Mouse (Mus musculus) frontal cortex, adult (tissue): ENCODE data around the gene Fcer1a.
"Not testable (repeated sequence)": the region's sequence is repeated elsewhere in the genome, so short reads cannot be mapped to it uniquely, and the experiment has no call there.

Experiments
- ATAC-seq: cut with Nextera tagmentation; 2 replicates; pipeline ENCODE4 v1.9.2; 2017; ENCODE audit warnings: mild to moderate bottlenecking, moderate library complexity, mixed read lengths; ENCODE audit not compliant: low TSS enrichment

Fcer1a gene

GRCm38 (mm10) chr1:173227081-173227480 is at the start of gene Fcer1a:
Gene Fcer1a, minus strand, starts transcription at chr1:173227214.
- no peak for ATAC-seq

GRCm38 (mm10) chr1:173265701-173266100 is 38.7 kb upstream of the Fcer1a start, which contains the start of gene Olfr418:
Gene Olfr418, plus strand, starts transcription at chr1:173266001.
- ATAC-seq = no peak

GRCm38 (mm10) chr1:173249888-173250287 is 22.9 kb upstream of the Fcer1a start:
- ATAC-seq = no peak

GRCm38 (mm10) chr1:173237004-173237403 is 10.0 kb upstream of the Fcer1a start:
- not testable (repeated sequence) for ATAC-seq

- no peak for ATAC-seq
Observed at GRCm38 (mm10) chr1:173216481-173216880, 10.5 kb downstream of the Fcer1a start.

- no peak for ATAC-seq
Observed at GRCm38 (mm10) chr1:173212092-173212491, 14.9 kb downstream of the Fcer1a start, which contains the start of gene Olfr1404. Gene Olfr1404, plus strand, starts transcription at chr1:173212392.

- ATAC-seq = no peak
Observed at GRCm38 (mm10) chr1:173197508-173197907, 29.5 kb downstream of the Fcer1a start, which contains the start of gene Olfr218. Gene Olfr218, plus strand, starts transcription at chr1:173197808.

GRCm38 (mm10) chr1:173196359-173196758 is 30.7 kb downstream of the Fcer1a start:
- no peak for ATAC-seq

GRCm38 (mm10) chr1:173192059-173192458 is 35.0 kb downstream of the Fcer1a start:
- ATAC-seq = no peak

GRCm38 (mm10) chr1:173190540-173190939 is 36.5 kb downstream of the Fcer1a start, which contains the start of gene Olfr1406:
Gene Olfr1406, minus strand, starts transcription at chr1:173190640.
- ATAC-seq = no peak

GRCm38 (mm10) chr1:173174154-173174842 is 52.7 kb downstream of the Fcer1a start:
- ATAC-seq = no peak
